Mouse (Mus musculus): Measurements from ENCODE around the gene Gpsm1.
A peak's percentile ranks its signal among the peaks of the same experiment; 100 is the strongest.

The Gpsm1 gene

GRCm38 (mm10) chr2:26312812-26313211 is 2.5 kb upstream of the Gpsm1 start:
- DNase-seq (ENCODE audit: low read depth, low spot score): no peak

DNA sequence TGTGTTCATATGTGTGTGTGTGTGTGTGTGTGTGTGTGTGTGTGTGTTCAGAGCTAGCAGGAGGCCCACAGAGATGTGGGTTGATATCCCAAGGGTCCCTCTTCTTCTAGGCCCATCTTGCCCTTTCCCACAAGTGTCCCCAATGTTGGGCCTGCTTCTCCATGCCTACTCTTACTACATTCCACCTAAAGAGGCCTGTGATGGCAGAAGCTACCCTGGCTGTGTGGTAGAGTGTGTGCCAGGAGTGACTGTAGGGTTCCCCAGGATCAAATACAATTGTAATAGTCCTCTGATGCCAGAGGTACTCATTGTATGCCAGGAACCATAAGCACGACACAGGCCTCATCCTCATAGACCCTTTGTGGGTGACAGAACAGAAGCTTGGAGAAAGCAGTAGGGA is 1.9 kb upstream of the Gpsm1 start:
- no peak for DNase-seq (ENCODE audit: low read depth, low spot score)

GRCm38 (mm10) chr2:26314281-26315071 is 839 bp upstream of the Gpsm1 start:
- no peak for DNase-seq (ENCODE audit: low read depth, low spot score)

DNA sequence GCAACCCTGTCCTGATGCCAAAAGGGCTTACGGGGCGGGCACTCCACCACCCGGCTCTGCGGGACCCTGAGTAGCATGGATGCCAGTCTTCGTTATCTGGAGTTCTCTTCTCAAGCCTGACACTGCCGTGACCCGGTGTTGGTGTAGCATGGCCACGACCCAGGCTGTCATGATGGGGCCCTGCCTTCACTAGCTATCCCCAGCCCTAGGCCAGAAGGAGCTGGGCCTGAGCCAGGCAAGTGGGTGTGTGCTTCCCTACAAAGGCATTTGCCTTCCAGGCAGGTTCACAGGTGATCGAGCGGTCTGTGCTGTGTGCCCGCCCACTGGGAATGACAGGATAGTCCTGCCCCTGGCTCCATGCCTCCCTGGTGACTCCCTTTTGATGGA is 603 bp downstream of the Gpsm1 start:
- no peak for DNase-seq (ENCODE audit: low read depth, low spot score)

DNA sequence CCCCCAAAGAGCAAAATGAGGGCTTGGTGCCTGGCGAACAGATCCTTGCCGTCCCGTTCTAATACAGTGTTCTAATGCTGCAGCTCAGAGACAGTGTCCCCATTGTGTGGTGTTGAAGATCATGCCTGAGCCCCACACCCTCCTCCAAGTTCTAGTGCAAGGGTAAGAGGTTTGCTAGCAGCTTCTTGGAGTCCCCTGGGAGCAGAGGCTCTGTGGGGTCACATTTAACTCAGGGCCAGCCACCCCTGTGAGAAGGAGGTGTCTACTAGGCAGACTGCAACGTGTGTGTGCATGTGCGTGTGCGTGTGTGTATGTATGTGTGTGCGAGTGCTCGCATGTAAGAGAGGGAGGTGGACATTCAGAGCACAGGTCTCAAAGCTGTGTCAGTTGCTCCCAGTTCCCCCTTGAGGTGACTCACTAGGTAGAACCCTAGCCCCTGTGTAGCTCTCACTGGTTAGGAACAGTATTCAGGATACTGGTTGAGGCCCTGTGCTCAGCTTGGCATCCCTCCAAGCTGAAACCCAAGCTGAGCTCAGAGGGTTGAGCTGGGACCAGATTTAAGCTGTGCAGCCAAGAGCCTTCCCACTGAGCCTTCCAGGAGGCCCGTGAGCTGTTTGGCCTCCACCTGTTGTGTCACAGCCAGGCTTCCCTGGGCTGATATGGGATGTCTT is 1.4 kb downstream of the Gpsm1 start:
- no peak for DNase-seq (ENCODE audit: low read depth, low spot score)

DNA sequence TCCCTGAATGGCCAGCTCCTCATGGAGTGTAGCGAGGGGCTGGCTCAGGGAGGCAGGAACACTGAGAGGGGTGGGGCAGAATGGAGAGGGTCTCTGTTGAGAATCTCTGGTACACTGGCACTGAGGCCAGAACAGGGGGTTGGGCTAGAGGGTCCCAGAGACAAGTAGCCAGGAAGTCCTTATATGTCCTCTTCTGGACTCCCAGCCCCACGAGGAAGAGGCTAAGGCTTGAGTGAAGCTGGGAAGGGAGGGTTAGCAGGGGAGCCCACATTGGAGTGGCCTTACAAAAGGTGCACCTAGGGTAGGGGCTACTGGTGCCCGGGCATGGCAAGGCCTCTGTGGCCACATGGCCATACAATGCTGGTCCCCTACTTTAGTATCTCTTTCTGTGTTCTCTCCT is 2.1 kb downstream of the Gpsm1 start:
- DNase-seq (ENCODE audit: low read depth, low spot score): no peak

- no peak for DNase-seq (ENCODE audit: low read depth, low spot score)
Measured at GRCm38 (mm10) chr2:26317991-26318672, 2.8 kb downstream of the Gpsm1 start.

DNA sequence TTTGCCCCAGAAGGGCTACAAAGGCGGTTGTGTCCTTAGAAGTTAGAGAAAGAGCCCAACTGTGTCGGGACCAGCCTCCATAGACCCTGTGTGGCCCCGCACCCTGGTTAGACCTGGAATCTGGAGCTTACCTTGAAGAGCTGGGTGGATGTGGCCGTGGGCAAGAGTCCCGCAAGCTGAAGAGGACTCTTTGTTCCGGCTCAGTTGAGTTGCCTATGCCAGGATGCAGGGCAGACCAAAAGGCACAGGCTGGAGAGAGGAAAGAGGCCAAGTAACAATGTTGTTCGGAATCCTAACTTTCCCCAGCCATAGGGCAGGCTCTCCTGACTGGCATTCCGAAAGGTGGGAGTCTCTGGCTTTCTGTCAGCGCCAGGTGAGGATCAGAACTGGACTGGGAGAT is 3.8 kb downstream of the Gpsm1 start:
- DNase-seq (ENCODE audit: low read depth, low spot score): no peak

DNA sequence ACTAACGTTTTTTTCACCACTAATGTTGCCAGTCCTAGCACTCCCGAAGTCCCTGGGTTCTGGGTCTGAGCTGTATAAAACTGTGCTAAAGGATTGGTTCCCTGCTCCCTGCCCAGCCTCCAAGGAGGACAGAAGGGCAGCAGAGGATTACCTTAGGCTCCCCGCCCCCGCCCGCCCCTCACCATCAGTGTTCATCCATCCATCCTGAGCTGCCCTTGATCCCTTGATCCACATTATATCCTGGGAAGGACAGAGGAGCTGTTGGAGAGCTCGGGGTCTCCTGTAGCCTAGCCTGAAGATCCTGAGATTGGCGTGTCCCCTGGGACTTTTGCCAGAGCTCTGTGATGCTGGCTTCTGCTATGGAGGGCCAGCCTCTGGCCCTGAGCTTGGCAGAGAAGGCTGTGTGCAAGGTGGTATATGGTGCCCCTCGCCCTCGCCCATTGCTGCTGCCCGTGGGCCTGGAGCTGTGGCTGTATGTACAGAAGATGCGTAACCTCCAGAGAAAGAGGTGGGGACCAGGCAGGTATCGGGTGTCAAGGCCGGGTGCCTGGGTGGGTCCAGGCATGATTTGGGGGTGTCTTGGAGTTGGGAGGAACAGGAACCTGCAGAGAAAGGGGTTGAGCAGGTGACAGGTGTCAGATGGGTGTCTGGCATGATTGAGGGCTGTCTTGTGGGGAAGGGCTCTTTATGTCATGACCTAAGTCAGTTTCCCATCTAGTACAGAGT is 4.4 kb downstream of the Gpsm1 start:
- DNase-seq (ENCODE audit: low read depth, low spot score): peak; percentile 66

DNA sequence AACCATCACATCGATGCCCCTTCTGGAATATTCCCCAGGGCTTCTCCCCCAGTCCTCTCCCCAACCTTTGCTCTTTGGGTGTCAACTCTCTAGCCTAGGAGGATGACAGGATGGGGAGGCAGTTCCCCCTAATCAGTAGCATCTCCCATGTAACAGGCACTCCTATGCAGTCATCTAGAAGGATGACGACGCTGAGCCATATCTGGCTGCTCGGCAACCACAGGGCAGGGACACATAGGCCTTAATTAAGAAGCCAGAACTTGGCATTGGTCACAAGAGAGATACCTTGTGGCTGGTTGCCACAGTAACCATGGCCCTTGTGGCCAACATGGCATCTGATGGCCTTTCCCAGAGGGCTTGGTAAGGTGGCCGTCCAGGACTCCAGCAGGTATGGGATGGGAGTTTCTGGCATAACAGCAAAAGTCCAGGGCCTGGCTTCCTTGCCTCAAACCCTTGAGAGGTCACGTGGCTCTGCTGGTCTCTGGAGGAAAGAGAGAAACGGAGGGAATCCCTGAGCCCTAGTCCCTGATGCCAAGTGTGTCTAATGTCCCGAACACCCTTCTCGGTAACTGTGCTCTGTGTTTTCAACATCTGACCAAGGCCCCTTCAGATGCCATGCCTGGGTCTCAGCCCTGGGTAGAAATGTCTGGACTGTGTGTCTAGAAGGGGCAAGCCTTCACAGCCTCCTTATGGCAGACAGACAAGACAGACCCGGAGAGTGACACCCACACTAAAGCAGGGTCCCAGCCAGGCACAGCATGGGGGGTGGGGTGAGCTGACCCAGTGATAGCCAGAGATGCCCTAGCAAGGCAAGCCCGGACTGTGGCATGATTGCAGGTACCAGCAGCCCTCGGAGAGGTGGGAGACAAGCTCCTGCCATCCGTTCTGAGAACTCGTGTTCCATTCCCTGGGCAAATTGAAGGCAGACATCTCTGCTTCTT is 5.2 kb downstream of the Gpsm1 start:
- DNase-seq (ENCODE audit: low read depth, low spot score): no peak

GRCm38 (mm10) chr2:26323589-26324325 is 8.4 kb downstream of the Gpsm1 start:
- DNase-seq (ENCODE audit: low read depth, low spot score): no peak

- no peak for DNase-seq (ENCODE audit: low read depth, low spot score)
Measured at GRCm38 (mm10) chr2:26324917-26325316, 9.6 kb downstream of the Gpsm1 start.

GRCm38 (mm10) chr2:26325386-26326181 is 10.3 kb downstream of the Gpsm1 start:
- peak; percentile 62 for DNase-seq (ENCODE audit: low read depth, low spot score)

GRCm38 (mm10) chr2:26327852-26328251 is 12.5 kb downstream of the Gpsm1 start:
- no peak for DNase-seq (ENCODE audit: low read depth, low spot score)

GRCm38 (mm10) chr2:26329402-26329801 is 14.1 kb downstream of the Gpsm1 start:
- no peak for DNase-seq (ENCODE audit: low read depth, low spot score)

GRCm38 (mm10) chr2:26330056-26330468 is 14.7 kb downstream of the Gpsm1 start:
- DNase-seq (ENCODE audit: low read depth, low spot score): no peak

DNA sequence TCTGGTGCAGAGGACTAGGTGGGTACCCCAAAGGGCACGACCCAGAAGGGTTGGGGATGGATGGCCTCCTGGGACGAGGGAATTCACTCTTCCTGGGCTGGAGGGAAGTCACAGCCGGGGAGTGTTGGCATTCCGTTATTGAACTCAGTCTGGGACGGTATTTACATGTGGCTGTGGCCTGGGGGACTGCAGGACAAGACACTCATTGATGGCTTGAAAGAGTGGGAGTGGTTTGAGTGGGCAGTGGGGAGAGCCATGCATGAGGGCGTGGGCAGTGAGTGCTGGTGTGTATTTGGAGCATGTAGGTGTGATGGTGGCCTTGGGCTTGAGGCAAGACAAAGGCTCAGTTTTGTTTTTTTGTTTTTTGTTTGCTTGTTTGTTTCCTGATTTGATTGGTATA is 15.4 kb downstream of the Gpsm1 start:
- DNase-seq (ENCODE audit: low read depth, low spot score): no peak

DNA sequence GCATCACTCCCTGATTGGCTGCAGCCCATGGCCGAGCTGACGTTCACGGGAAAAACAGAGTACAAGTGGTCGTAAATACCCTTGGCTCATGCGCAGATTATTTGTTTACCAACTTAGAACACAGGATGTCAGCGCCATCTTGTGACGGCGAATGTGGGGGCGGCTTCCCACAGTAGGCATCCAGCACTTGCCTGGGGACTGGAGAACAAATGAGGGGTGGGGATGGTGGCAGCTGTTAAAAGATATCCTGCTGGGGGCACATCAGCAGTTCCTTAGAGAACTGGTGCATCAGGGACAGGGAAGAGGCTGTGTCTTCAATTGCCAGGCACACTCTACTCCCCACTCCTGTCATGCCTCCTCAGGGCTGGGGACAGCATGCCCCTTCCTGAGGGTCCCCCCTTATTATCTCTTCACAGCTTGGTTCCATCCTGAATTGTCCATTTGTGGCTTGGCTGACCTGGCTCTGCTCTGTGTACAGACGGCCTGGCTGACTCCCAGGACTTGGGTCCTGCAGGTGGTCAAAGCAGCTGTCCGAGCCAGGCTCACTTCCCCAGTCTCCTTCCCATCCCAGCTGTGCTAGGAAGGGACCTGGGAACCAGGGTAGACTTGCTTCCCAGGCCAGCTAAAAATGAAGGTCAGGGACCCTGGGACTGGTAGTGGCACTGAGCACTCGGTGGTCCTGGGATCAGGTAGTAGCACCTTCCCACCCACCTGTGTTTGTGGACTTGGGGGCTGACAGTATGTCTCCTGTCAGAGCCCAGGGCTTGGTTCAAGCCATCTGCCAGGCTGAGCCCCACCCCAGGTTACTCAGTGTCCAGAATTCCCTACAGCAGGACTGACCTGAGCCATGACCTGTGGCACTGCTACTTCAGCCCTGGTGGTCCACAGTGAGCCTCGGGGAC is 23.2 kb downstream of the Gpsm1 start:
- no peak for DNase-seq (ENCODE audit: low read depth, low spot score)
